Mouse (Mus musculus): ENCODE results near the gene Btbd35f26.
"Not testable (repeated sequence)": the region's sequence is repeated elsewhere in the genome, so short reads cannot be mapped to it uniquely, and the experiment has no call there.

Btbd35f26 gene

DNA sequence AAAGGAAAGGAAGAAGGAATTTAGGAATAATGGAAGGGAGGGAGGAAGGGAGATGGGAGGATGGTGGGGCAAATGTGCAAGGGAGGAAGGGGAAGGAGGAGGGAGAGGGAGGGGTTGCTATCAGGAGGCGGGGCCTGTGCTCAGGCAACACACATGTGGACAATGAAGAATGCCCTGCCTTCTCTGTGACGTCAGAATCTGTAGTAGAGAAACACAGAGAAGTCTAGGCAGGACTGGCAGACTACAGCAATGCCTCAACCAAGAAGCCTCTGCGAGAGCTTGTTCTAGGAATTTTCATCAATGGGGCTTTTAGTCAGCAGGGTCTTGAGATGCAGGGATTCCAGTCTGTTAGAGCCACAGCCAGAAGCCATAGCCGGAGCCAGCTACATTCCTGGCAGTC lies at the start of gene Btbd35f26:
Gene Btbd35f26, plus strand, starts transcription at position 301 of the 400 bp plus-strand sequence.
- not testable (repeated sequence) for DNase-seq (ENCODE audit: low read depth)

- DNase-seq (ENCODE audit: low read depth), result not testable (repeated sequence)
These were observed 5.7 kb downstream of the Btbd35f26 start for GRCm38 (mm10) chrX:31341924-31342323.

- not testable (repeated sequence) for DNase-seq (ENCODE audit: low read depth)
These were observed 47.6 kb downstream of the Btbd35f26 start, which contains the start of gene Btbd35f19 for GRCm38 (mm10) chrX:31383818-31384217. Btbd35f19 (minus strand) TSS chrX:31383918.
